Mouse (Mus musculus): Measurements from ENCODE around the gene Themis3. TPM values are rescaled to one million over a fixed set of nuclear protein-coding genes. Genes with fewer than 3 reads are reported as not detected.

Gene Themis3
- polyA plus RNA-seq, 1 experiment from 2014 or later, result not detected

DNA sequence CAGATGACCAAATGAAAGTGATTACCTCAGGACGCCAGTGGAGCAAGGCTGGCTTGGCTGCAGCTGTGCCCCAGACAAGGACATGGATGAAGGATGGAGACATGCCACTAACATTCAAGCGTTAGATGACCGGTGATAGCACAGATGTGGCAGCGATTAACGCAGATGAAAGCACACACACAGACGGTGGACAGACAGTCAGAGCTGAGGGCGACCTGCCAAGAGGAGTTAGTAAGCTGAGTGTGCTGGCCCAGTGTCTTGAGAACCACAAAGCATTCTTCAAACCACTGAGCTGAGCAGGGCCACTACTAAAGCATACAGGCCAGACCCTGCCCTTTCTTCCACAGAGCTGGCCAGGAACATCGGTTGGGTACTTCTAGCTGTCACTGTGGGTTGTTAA, 89.5 kb downstream of the Themis3 start:
- Histone ChIP-seq H3K27ac (ENCODE audit: low read depth, low read length) (no peak overlapping the region), H3K27me3 (ENCODE audit: control insufficient read depth, insufficient read depth, low read length) (no peaks in the 10 kb centered on the region), H3K4me3 (ENCODE audit: low read depth, low read length) (no peak overlapping the region), H3K9me3 (ENCODE audit: control insufficient read depth, low read length) (no peaks in the 10 kb centered on the region), H3K36me3 (ENCODE audit: control insufficient read depth, insufficient read depth, low read length) (peaks cover 6% of the 10 kb centered on the region; the same call in 1 of the 2 replicates), H3K9ac (ENCODE audit: low read length) (no peak overlapping the region), H3K4me1 (ENCODE audit: control insufficient read depth, insufficient read depth, low read length) (no peaks in the 10 kb centered on the region), H3K4me2 (ENCODE audit: low read depth) (no peak overlapping the region)
- no peak for DNase-seq (ENCODE audit: low spot score)
- no peak for ATAC-seq (ENCODE audit: insufficient read depth, low FRiP score, low TSS enrichment)
- 91% methylated on average over 8 of the region's 8 CpGs for whole genome bisulfite sequencing

Other genes with a start within 250 kb of the Themis3 start
- gene Mtcl1, start 144.9 kb downstream of the Themis3 start, polyA plus RNA-seq (2014; fragmentation: Nextera tagmentation; extraction: Ambion mirVana), result 26.8 and 29.6 TPM in 2 replicates
- 42.2 and 43.4 TPM in 2 replicates for gene Rab12, start 74.9 kb downstream of the Themis3 start, polyA plus RNA-seq (2014; fragmentation: Nextera tagmentation; extraction: Ambion mirVana)

All from neural tube, embryonic 11.5 days (tissue).